Mouse (Mus musculus): ENCODE data around the gene Abca2. TPM values are rescaled to one million over a fixed set of nuclear protein-coding genes. Genes with fewer than 3 reads are reported as not detected.
"Not testable (repeated sequence)": the region's sequence is repeated elsewhere in the genome, so short reads cannot be mapped to it uniquely, and the experiment has no call there.

Abca2 gene
- polyA plus RNA-seq, 1 experiment from 2014 or later, result 5.7 TPM

GRCm38 (mm10) chr2:25402377-25402971, 26.0 kb upstream of the Abca2 start:
- no peaks in the 10 kb centered on the region for H3K9me3 ChIP-seq (replicated peaks)
- peaks cover 34% of the 10 kb centered on the region for H3K4me1 ChIP-seq
- H3K27ac ChIP-seq, result peak overlapping the region; percentile 94
- peaks cover 16% of the 10 kb centered on the region for H3K36me3 ChIP-seq (ENCODE audit: poor library complexity, severe bottlenecking)
- peak overlapping the region; percentile 99 for H3K9ac ChIP-seq
- H3K27me3 ChIP-seq, result peaks cover 40% of the 10 kb centered on the region
- peak; percentile 25 for ATAC-seq
- H3K4me3 ChIP-seq, result peak overlapping the region; percentile 98
- H3K4me2 ChIP-seq, result peak overlapping the region; percentile 76
- under 1% methylated on average over 13 of the region's 13 CpGs for WGBS

GRCm38 (mm10) chr2:25402972-25403601, 25.4 kb upstream of the Abca2 start:
- Histone ChIP-seq H3K27ac (peak overlapping the region; percentile 94), H3K9ac (peak overlapping the region; percentile 99), H3K4me3 (peak overlapping the region; percentile 98), H3K36me3 (ENCODE audit: poor library complexity, severe bottlenecking) (peaks cover 22% of the 10 kb centered on the region), H3K9me3 (replicated peaks) (no peaks in the 10 kb centered on the region), H3K4me2 (peak overlapping the region; percentile 76), H3K4me1 (peaks cover 34% of the 10 kb centered on the region), H3K27me3 (peaks cover 34% of the 10 kb centered on the region)
- under 1% methylated on average over 53 of the region's 54 CpGs for WGBS
- ATAC-seq, result peak; percentile 84

- Histone ChIP-seq H3K27me3 (peaks cover 25% of the 10 kb centered on the region), H3K4me2 (peak overlapping the region; percentile 76), H3K4me1 (peaks cover 34% of the 10 kb centered on the region), H3K27ac (peak overlapping the region; percentile 94; the same call in 1 of the 2 replicates), H3K9me3 (replicated peaks) (no peaks in the 10 kb centered on the region), H3K9ac (peak overlapping the region; percentile 99), H3K4me3 (peak overlapping the region; percentile 98), H3K36me3 (ENCODE audit: poor library complexity, severe bottlenecking) (peaks cover 31% of the 10 kb centered on the region)
- no peak for ATAC-seq
- WGBS, result 85% methylated on average over 4 of the region's 4 CpGs
Measured at GRCm38 (mm10) chr2:25403994-25404393, 24.5 kb upstream of the Abca2 start.

GRCm38 (mm10) chr2:25408908-25409307, 19.6 kb upstream of the Abca2 start:
- Histone ChIP-seq H3K9ac (no peak overlapping the region), H3K36me3 (ENCODE audit: poor library complexity, severe bottlenecking) (peaks cover 50% of the 10 kb centered on the region), H3K4me2 (no peak overlapping the region), H3K27me3 (no peaks in the 10 kb centered on the region), H3K27ac (no peak overlapping the region), H3K9me3 (replicated peaks) (no peaks in the 10 kb centered on the region), H3K4me3 (no peak overlapping the region), H3K4me1 (peaks cover 19% of the 10 kb centered on the region)
- ATAC-seq, result no peak
- WGBS, result 89% methylated on average over 10 of the region's 10 CpGs

GRCm38 (mm10) chr2:25413436-25413835, 15.1 kb upstream of the Abca2 start:
- H3K36me3 ChIP-seq (ENCODE audit: poor library complexity, severe bottlenecking), result peaks cover 25% of the 10 kb centered on the region
- H3K27ac ChIP-seq; H3K9me3 ChIP-seq (replicated peaks); H3K27me3 ChIP-seq; H3K4me1 ChIP-seq; H3K9ac ChIP-seq; ATAC-seq; H3K4me3 ChIP-seq; H3K4me2 ChIP-seq: not testable (repeated sequence)

- no peak overlapping the region for H3K4me2 ChIP-seq
- no peaks in the 10 kb centered on the region for H3K4me1 ChIP-seq
- no peak overlapping the region for H3K4me3 ChIP-seq
- no peak overlapping the region for H3K27ac ChIP-seq
- 0 out of 2 replicates have a peak, but pooled peaks cover under 1% of the 10 kb centered on the region for H3K27me3 ChIP-seq
- ATAC-seq, result no peak
- no peak overlapping the region for H3K9ac ChIP-seq
- H3K9me3 ChIP-seq (replicated peaks), result no peaks in the 10 kb centered on the region
- 17% methylated on average over 3 of the region's 3 CpGs for WGBS
- 0 out of 2 replicates have a peak, but pooled peaks cover 4% of the 10 kb centered on the region for H3K36me3 ChIP-seq (ENCODE audit: poor library complexity, severe bottlenecking)
Measured at GRCm38 (mm10) chr2:25417426-25417825, 11.1 kb upstream of the Abca2 start.

GRCm38 (mm10) chr2:25421896-25422295, 6.6 kb upstream of the Abca2 start:
- Histone ChIP-seq H3K27ac (no peak overlapping the region), H3K4me3 (no peak overlapping the region), H3K4me2 (no peak overlapping the region), H3K4me1 (peaks cover 7% of the 10 kb centered on the region; the same call in 1 of the 2 replicates), H3K9ac (no peak overlapping the region), H3K27me3 (peaks cover 25% of the 10 kb centered on the region), H3K9me3 (replicated peaks) (no peaks in the 10 kb centered on the region), H3K36me3 (ENCODE audit: poor library complexity, severe bottlenecking) (no peaks in the 10 kb centered on the region)
- 18% methylated on average over 3 of the region's 3 CpGs for WGBS
- peak; percentile 66; the same call in 1 of the 2 replicates for ATAC-seq

- Histone ChIP-seq H3K4me1 (peaks cover 7% of the 10 kb centered on the region; the same call in 1 of the 2 replicates), H3K4me3 (no peak within 1 kb of the TSS), H3K36me3 (ENCODE audit: poor library complexity, severe bottlenecking) (no peaks in the 10 kb centered on the region), H3K4me2 (no peak within 1 kb of the TSS), H3K9ac (no peak within 1 kb of the TSS), H3K9me3 (replicated peaks) (no peaks in the 10 kb centered on the region), H3K27me3 (peaks cover 25% of the 10 kb centered on the region), H3K27ac (no peak within 1 kb of the TSS)
- 68% methylated on average over 17 of the region's 17 CpGs for WGBS
- ATAC-seq, result no peak
Measured at GRCm38 (mm10) chr2:25422587-25423410, 5.7 kb upstream of the Abca2 start, which contains the start of gene Fut7. Gene Fut7 (plus strand): TSS chr2:25423267.

- 45% methylated on average over 1 of the region's 1 CpGs for WGBS
Measured at GRCm38 (mm10) chr2:25423626-25424025, 4.9 kb upstream of the Abca2 start.

GRCm38 (mm10) chr2:25425481-25425880, 3.0 kb upstream of the Abca2 start:
- no peak for ATAC-seq
- Histone ChIP-seq H3K4me2 (no peak overlapping the region), H3K36me3 (ENCODE audit: poor library complexity, severe bottlenecking) (no peaks in the 10 kb centered on the region), H3K27ac (no peak overlapping the region), H3K27me3 (peaks cover 27% of the 10 kb centered on the region), H3K4me3 (no peak overlapping the region), H3K9me3 (replicated peaks) (no peaks in the 10 kb centered on the region), H3K4me1 (peaks cover 25% of the 10 kb centered on the region), H3K9ac (no peak overlapping the region; the same call in 1 of the 2 replicates)
- WGBS, result 47% methylated on average over 27 of the region's 27 CpGs

More at GRCm38 (mm10) chr2:25423626-25424025, 4.9 kb upstream of the Abca2 start:
- ATAC-seq, result no peak
- no peak overlapping the region for H3K27ac ChIP-seq
- H3K9ac ChIP-seq, result no peak overlapping the region
- H3K27me3 ChIP-seq, result peaks cover 25% of the 10 kb centered on the region
- H3K36me3 ChIP-seq (ENCODE audit: poor library complexity, severe bottlenecking), result no peaks in the 10 kb centered on the region
- peaks cover 10% of the 10 kb centered on the region; the same call in 1 of the 2 replicates for H3K4me1 ChIP-seq
- H3K9me3 ChIP-seq (replicated peaks), result no peaks in the 10 kb centered on the region
- H3K4me3 ChIP-seq, result no peak overlapping the region
- H3K4me2 ChIP-seq, result no peak overlapping the region

GRCm38 (mm10) chr2:25426721-25427191, 1.7 kb upstream of the Abca2 start:
- Histone ChIP-seq H3K4me2 (no peak overlapping the region), H3K4me1 (peaks cover 38% of the 10 kb centered on the region), H3K9me3 (replicated peaks) (no peaks in the 10 kb centered on the region), H3K36me3 (ENCODE audit: poor library complexity, severe bottlenecking) (no peaks in the 10 kb centered on the region), H3K27ac (no peak overlapping the region), H3K9ac (no peak overlapping the region), H3K4me3 (no peak overlapping the region), H3K27me3 (peaks cover 29% of the 10 kb centered on the region)
- ATAC-seq, result 0 out of 2 replicates have a peak, but pooled peaks have one; percentile 3
- 25% methylated on average over 5 of the region's 5 CpGs for WGBS

- H3K9me3 ChIP-seq (replicated peaks), result no peaks in the 10 kb centered on the region
- H3K4me3 ChIP-seq, result no peak overlapping the region
- no peak for ATAC-seq
- H3K4me1 ChIP-seq, result peaks cover 39% of the 10 kb centered on the region
- WGBS, result 91% methylated on average over 5 of the region's 5 CpGs
- H3K27ac ChIP-seq, result no peak overlapping the region
- peaks cover 29% of the 10 kb centered on the region for H3K27me3 ChIP-seq
- H3K4me2 ChIP-seq, result no peak overlapping the region
- H3K36me3 ChIP-seq (ENCODE audit: poor library complexity, severe bottlenecking), result no peaks in the 10 kb centered on the region
- H3K9ac ChIP-seq, result no peak overlapping the region
Measured at GRCm38 (mm10) chr2:25427256-25427655, 1.2 kb upstream of the Abca2 start.
